Mouse (Mus musculus) ES-Bruce4 (cell line): ENCODE data around the gene Cblb. TPM values are rescaled to one million over a fixed set of nuclear protein-coding genes. Genes with fewer than 3 reads are reported as not detected.

Source experiments
- H3K27ac ChIP-seq: 2 replicates; pipeline ENCODE4 v1.5.1; 2012; ENCODE audit warnings: low read length, inconsistent platforms; ENCODE audit not compliant: insufficient read depth
- H3K27me3 ChIP-seq: 2 replicates; pipeline ENCODE4 v1.6.1; 2012; ENCODE audit warnings: mild to moderate bottlenecking, low read length, inconsistent platforms; ENCODE audit not compliant: control insufficient read depth, poor library complexity, insufficient read depth, severe bottlenecking
- H3K36me3 ChIP-seq: 2 replicates; pipeline ENCODE4 v1.6.1; 2012; ENCODE audit warnings: inconsistent platforms, mild to moderate bottlenecking, low read length, moderate library complexity; ENCODE audit not compliant: control insufficient read depth, poor library complexity, insufficient read depth, severe bottlenecking
- H3K4me1 ChIP-seq: one replicate; pipeline ENCODE4 v1.8.1; 2011; ENCODE audit warnings: low read length; ENCODE audit not compliant: control insufficient read depth, insufficient read depth
- H3K4me3 ChIP-seq: 2 replicates; pipeline ENCODE4 v1.5.1; 2011; ENCODE audit warnings: low read depth, mild to moderate bottlenecking, low read length
- H3K9ac ChIP-seq: 2 replicates; pipeline ENCODE4 v1.6.1; 2012; ENCODE audit warnings: low read depth, mild to moderate bottlenecking, inconsistent platforms; ENCODE audit not compliant: poor library complexity, severe bottlenecking
- H3K9me3 ChIP-seq: replicated peaks from 2 replicates; pipeline ENCODE4 v1.6.1; 2012; ENCODE audit warnings: mild to moderate bottlenecking, low read length, inconsistent platforms; ENCODE audit not compliant: control insufficient read depth, poor library complexity, insufficient read depth, severe bottlenecking
- CTCF ChIP-seq: IDR thresholded peaks from one replicate; pipeline ENCODE4 v1.8.1; 2011; ENCODE audit warnings: low read depth, low read length
- EP300 ChIP-seq: IDR thresholded peaks from 2 replicates; pipeline ENCODE4 v1.6.1; 2011; ENCODE audit warnings: low read depth, low read length; ENCODE audit not compliant: insufficient read depth
- POLR2A ChIP-seq: IDR thresholded peaks from one replicate; pipeline ENCODE4 v1.8.1; 2011; ENCODE audit warnings: low read length; ENCODE audit not compliant: insufficient read depth
- polyA plus RNA-seq: library from polyadenylated mRNA; stranded (reverse); fragments of >200 nt; gene quantifications from 2 replicates; pipeline ENCODE4 v1.2.4, GENCODE M21; 2011; ENCODE audit warnings: low read depth; ENCODE audit not compliant: missing spikeins, insufficient read depth, insufficient read length

The Cblb gene
- 19.8 and 21.1 TPM in 2 replicates for polyA plus RNA-seq

DNA sequence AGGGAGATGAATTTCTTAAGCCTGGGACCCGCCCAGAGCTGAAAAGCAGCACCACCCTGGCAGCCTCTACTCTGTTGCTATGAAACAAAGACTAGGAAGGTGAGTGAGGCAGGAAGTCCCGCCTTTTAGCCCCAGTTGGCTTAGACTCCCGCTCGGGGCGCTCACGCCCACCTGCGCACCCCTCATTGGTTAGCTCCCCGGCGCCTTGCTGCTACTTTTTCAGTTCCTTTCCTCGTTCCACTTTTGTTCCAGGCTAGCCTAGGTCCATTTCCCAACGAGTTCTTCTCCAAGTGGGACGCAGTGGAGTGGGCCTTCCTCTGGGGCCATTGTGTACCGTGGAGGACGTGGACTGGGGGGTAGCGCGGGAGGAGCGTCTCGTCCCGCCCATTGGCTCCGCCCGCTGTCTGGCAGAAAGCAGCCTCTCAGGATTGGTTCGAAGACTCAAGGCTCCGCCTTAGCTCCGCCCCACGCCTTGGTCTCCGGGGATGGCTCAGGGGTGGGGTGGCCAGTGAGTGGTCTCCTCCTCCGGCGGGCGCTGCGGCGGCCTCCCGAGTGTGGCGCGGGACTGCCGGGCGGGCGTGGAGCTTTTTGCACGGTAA is at the start of gene Cblb:
Cblb (plus strand) TSS at position 135 of the 599 bp plus-strand sequence.
- H3K36me3 ChIP-seq: 0 out of 2 replicates have a peak, but pooled peaks cover 3% of the 10 kb centered on the region
- H3K27me3 ChIP-seq: no peaks in the 10 kb centered on the region
- peaks cover 2% of the 10 kb centered on the region for H3K4me1 ChIP-seq
- peak; percentile 48 for TF ChIP-seq POLR2A
- no peak for TF ChIP-seq CTCF
- TF ChIP-seq EP300: peak; percentile 20; the same call in 1 of the 2 replicates
- H3K9ac ChIP-seq: peak within 1 kb of the TSS; percentile 80
- H3K9me3 ChIP-seq: no peaks in the 10 kb centered on the region
- H3K4me3 ChIP-seq: peak within 1 kb of the TSS; percentile 100
- peak within 1 kb of the TSS; percentile 83 for H3K27ac ChIP-seq

DNA sequence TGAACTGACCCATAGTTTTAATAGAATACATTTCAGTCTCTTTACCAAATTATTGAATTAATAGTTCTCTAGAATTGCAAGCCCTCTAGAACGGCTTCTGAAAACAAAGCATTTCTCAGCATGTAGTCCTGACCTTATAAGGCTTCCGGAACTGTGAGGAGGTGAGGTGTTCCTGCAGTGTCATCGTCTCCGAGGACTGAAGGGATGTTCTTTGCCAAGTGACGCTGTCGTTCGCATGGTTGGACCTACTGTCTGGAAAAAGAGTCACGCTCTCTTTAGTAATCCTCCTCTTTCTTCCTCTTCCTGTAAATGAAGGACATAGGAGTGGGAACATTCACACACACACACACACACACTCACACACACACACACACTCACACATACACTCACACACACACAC is 45.6 kb upstream of the Cblb start:
- H3K4me1 ChIP-seq: no peaks in the 10 kb centered on the region
- no peaks in the 10 kb centered on the region for H3K36me3 ChIP-seq
- H3K9ac ChIP-seq: no peak overlapping the region
- H3K27ac ChIP-seq: no peak overlapping the region
- no peak overlapping the region for H3K4me3 ChIP-seq
- H3K9me3 ChIP-seq: no peaks in the 10 kb centered on the region
- no peaks in the 10 kb centered on the region for H3K27me3 ChIP-seq
- TF ChIP-seq POLR2A (no peak), EP300 (no peak), CTCF (no peak)

DNA sequence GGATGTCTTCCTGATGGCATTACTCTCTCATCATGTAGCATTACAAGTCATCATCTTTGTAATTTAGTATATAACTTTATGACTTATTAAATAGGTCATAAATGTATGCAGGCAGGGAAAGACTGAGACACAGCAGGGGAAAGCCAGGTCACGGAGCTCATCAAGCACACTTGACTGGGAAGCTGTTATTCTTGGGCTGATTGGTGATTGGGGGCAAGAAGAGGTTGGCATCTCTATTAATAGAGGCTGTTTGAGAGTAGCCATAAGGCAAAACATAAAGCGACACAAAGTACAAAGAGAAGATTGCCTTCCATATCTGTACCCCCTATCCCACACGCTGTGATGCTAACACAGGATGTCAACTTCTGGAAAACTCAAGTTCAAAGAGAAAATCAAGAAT is 44.8 kb upstream of the Cblb start:
- H3K36me3 ChIP-seq: no peaks in the 10 kb centered on the region

DNA sequence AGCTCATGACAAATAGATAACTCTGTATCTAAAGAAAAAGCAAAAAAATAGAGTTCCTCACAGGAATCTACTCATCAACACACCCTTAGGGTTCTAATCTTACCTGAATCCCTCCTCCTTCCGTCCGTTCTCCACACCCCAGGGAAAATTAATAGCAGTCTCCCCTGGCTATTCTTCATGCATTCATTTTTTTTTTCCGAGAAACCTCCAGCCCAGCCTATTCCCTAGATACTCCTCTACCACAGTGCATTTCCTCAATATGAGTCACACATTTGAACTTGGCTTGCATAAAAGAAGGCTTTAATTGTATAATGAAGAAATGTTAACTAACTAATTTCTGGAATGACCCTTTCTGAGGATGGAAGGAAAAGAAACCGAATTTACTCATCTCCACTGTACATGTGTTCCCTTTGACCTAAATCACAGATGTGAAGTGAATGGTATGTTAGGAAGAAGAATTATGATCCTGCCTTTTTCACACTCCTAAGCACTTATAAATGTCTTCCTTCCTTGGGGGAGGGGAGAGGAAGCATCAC is 43.9 kb upstream of the Cblb start:
- TF ChIP-seq CTCF (no peak), POLR2A (no peak), EP300 (no peak)

More for the DNA sequence above, 44.8 kb upstream of the Cblb start:
- Histone ChIP-seq H3K27ac (no peak overlapping the region), H3K27me3 (no peaks in the 10 kb centered on the region), H3K9me3 (no peaks in the 10 kb centered on the region), H3K4me1 (no peaks in the 10 kb centered on the region), H3K4me3 (no peak overlapping the region), H3K9ac (no peak overlapping the region)
- TF ChIP-seq POLR2A: no peak
- TF ChIP-seq EP300: no peak
- no peak for TF ChIP-seq CTCF

DNA sequence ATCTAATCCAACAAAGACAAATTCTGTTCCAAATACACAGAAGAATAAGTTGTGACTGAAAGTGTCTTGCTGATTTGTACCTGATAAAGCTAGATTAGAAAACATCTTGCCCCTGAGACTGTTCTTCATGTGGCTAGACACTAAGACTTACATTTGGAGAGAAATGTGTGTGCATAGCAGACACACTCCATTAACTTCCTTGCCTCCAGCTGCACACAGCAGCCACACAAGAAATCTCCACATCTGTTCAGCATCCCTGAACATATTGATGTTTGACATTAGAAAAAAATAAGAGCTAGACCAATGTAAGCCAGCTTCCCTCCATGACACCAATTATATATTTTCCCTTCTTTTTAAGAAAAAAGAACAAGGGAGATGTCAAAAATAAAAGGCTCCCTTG is 43.0 kb upstream of the Cblb start:
- no peaks in the 10 kb centered on the region for H3K4me1 ChIP-seq
- no peaks in the 10 kb centered on the region for H3K9me3 ChIP-seq
- no peak for TF ChIP-seq POLR2A
- no peak for TF ChIP-seq EP300
- TF ChIP-seq CTCF: no peak
- H3K4me3 ChIP-seq: no peak overlapping the region
- H3K9ac ChIP-seq: no peak overlapping the region
- no peak overlapping the region for H3K27ac ChIP-seq
- H3K36me3 ChIP-seq: no peaks in the 10 kb centered on the region
- H3K27me3 ChIP-seq: no peaks in the 10 kb centered on the region

More for the DNA sequence above, 43.9 kb upstream of the Cblb start:
- Histone ChIP-seq H3K4me1 (no peaks in the 10 kb centered on the region), H3K36me3 (no peaks in the 10 kb centered on the region), H3K9ac (no peak overlapping the region), H3K27ac (no peak overlapping the region), H3K27me3 (no peaks in the 10 kb centered on the region), H3K4me3 (no peak overlapping the region), H3K9me3 (no peaks in the 10 kb centered on the region)

DNA sequence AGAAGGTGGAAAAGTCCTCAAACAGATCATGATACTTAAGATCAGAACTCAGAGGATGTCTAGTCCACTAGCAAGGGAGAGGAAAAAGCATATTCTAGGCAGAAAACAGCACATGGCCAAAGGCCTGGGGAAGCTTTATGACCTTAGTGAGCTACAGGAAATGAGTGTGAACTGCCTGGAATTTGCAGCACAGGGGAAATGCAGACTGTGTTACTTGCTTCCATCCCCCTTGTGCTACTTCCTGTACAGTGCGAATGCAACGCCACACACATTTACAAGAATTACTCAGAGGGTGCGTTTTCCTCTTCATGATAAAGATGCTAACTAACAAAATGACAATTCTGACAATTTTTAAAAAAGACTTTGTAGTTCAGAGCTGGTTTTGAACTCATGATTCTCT is 41.8 kb upstream of the Cblb start:
- Histone ChIP-seq H3K4me3 (no peak overlapping the region), H3K9ac (no peak overlapping the region), H3K27me3 (no peaks in the 10 kb centered on the region), H3K36me3 (no peaks in the 10 kb centered on the region), H3K4me1 (no peaks in the 10 kb centered on the region), H3K27ac (no peak overlapping the region), H3K9me3 (no peaks in the 10 kb centered on the region)
- TF ChIP-seq CTCF: no peak
- TF ChIP-seq EP300: no peak
- no peak for TF ChIP-seq POLR2A
